ENCODE assay signal across 8 mouse cellular contexts in the genomic region with DNA sequence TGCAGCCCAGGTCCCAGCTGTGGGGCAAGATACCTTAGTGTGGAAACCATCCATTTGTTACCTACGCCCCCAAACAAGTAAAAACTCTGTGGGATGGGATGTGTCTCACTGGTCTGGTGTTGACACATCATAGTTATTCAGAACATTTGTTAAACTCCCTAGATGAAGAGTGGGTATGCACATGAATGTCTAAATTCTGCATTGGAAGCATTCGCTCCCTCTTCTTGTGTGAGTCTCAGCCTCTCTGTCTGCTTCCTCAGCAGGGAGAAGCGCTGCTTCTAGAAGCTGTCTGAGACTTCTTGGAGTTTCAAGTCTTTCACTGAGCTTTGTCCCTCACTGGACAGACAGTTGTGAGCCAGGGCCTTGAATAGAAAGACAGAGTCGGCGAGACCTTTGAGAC.
"Had no signal": no experiment of that assay in that cellular context is flagged by ENCODE, and none has a peak within 500 bp of the region (broad histone marks: within the 10 kb centered on the region; RNA-seq: fewer than 3 reads in every experiment).

No protein-coding gene starts in this region.

- DNase-seq: right cerebral cortex, adult 18-20 months; right cerebral cortex, postnatal 25 days; thymus, adult 18-20 months had no signal

- H3K27ac ChIP-seq: neural tube, embryonic 12.5 days; neural tube, embryonic 13.5 days; neural tube, embryonic 15.5 days; stomach, embryonic 15.5 days; stomach, postnatal 0 days had no signal

- H3K4me3 ChIP-seq: neural tube, embryonic 12.5 days; neural tube, embryonic 13.5 days; neural tube, embryonic 15.5 days; stomach, embryonic 15.5 days had no signal
